Mouse (Mus musculus): ENCODE results near the gene Rpusd2.

Gene Rpusd2

DNA sequence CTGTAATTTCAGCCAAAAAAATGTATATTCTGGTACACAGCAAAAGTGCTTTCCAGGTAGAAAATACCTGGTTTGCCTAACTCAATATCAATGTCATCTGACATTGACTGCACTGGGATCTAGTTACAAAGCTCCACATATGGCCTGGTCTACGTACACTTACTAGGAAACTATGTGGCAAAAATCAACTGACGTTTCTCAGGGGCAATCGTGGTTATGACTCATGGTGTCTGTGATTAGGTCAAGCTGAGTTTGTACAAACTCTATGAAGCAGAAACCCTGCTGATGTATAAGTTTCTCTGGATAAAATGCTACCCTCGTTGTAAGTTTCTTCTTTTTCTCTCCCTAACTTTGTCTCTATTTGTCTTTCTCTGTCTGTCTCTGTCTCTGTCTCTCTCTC lies 2.4 kb upstream of the Rpusd2 start:
- DNase-seq (ENCODE audit: low spot score in 2 of 2), result no peak

GRCm38 (mm10) chr2:119035397-119035745 lies 781 bp downstream of the Rpusd2 start:
- no peak for DNase-seq (ENCODE audit: low spot score in 2 of 2)

GRCm38 (mm10) chr2:119040882-119041281 lies 6.3 kb downstream of the Rpusd2 start:
- no peak for DNase-seq (ENCODE audit: low spot score in 2 of 2)

- DNase-seq (ENCODE audit: low spot score in 2 of 2), result no peak
Measured at GRCm38 (mm10) chr2:119045163-119045562, 10.6 kb downstream of the Rpusd2 start.

GRCm38 (mm10) chr2:119046649-119047611 lies 12.3 kb downstream of the Rpusd2 start, which contains the start of gene Knl1:
TSS of gene Knl1 (plus strand) at chr2:119047119.
- peak; percentile 92 to 95 for DNase-seq (ENCODE audit: low spot score in 2 of 2)

DNA sequence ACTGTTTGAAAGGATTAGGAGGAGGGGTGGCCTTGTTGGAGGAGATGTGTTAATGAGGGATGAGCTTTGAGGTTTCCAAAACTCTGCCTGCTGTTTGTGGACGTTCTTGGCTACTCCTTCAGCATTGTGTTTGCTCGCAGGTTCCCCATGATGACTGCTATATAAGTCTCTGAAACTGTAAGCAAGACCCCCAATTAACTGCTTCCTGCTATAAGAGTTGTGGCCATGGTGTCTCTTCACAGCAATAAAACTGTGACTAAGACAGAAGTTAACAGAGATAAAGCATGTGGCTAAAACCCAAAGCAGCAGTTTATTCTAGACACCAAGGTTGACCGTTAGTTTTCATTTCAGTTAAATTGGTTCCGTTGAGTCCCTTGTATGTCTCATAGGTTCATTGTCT lies 13.3 kb downstream of the Rpusd2 start:
- no peak for DNase-seq (ENCODE audit: low spot score in 2 of 2)

- DNase-seq (ENCODE audit: low spot score in 2 of 2), result no peak
Measured at GRCm38 (mm10) chr2:119050132-119050650, 15.6 kb downstream of the Rpusd2 start.

DNA sequence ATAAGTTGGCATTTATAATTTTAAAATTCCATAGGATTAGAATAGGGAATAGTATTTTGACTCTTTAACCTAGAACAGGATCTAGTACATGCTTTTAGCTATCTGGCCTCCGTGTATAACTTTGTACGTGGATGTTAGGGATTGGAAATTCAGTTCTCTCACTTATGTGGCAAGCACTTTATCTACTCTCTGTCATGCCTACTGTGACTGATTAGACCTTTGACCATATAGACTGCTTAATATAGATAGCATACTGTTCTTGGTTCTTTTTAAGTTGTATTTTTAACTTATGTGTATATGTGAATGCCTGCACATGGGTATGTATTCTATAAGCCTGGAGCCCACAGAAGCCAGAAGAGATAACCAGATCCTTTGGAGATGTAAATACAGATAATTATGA lies 25.5 kb downstream of the Rpusd2 start:
- DNase-seq (ENCODE audit: low spot score in 2 of 2), result no peak

DNA sequence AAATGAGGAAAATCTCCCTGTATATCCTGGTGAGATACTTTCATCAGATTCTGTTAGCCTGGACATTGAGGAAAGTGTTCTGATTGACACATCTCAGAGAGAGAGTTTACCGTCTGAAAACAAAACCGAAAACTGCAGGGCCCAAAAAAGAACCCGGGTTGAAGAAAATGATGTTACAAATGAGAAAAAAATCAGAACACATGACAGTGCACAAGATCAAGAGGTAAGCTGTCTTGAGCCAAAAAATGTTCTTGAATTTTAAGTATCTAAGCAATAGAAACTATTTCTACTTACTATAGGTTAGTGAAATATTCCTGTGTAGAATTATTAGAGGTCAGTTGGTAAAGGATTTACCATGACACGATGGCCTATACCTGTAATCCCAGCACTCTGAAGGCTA lies 37.8 kb downstream of the Rpusd2 start:
- no peak for DNase-seq (ENCODE audit: low spot score in 2 of 2)

GRCm38 (mm10) chr2:119086156-119086555 lies 51.6 kb downstream of the Rpusd2 start:
- no peak for DNase-seq (ENCODE audit: low spot score in 2 of 2)

Measured in urinary bladder, postnatal 4 days (tissue).